Mouse (Mus musculus) lung, postnatal 0 days (tissue): ENCODE measurements around the gene Rhoa. TPM values are rescaled to one million over a fixed set of nuclear protein-coding genes. Genes with fewer than 3 reads are reported as not detected.

Experiments
- ATAC-seq: fragments of 200-750 bp; cut with Nextera tagmentation; 2 replicates; pipeline ENCODE4 v1.8.0; 2017; ENCODE audit warnings: moderate library complexity
- DNase-seq: peaks from one replicate; pipeline ENCODE4 v3.0.0-alpha.2; 2016; ENCODE audit warnings: low spot score
- H3K27ac ChIP-seq: fragments of 300-500 bp; sonication (generic); 2 replicates; pipeline ENCODE4 v1.5.1; 2014; ENCODE audit warnings: antibody characterized with exemption, mild to moderate bottlenecking, low read length, mixed read lengths
- H3K27me3 ChIP-seq: fragments of 300-500 bp; sonication (generic); replicated peaks from 2 replicates; pipeline ENCODE4 v1.6.1; 2014; ENCODE audit warnings: low read length, mixed read lengths; ENCODE audit not compliant: insufficient read depth
- H3K36me3 ChIP-seq: fragments of 300-500 bp; sonication (generic); 2 replicates; pipeline ENCODE4 v1.6.1; 2014; ENCODE audit warnings: low read length, mixed read lengths; ENCODE audit not compliant: insufficient read depth
- H3K4me1 ChIP-seq: fragments of 300-500 bp; sonication (generic); 2 replicates; pipeline ENCODE4 v1.6.1; 2014; ENCODE audit warnings: antibody characterized with exemption, low read depth, low read length, mixed read lengths; ENCODE audit not compliant: insufficient read depth
- H3K4me2 ChIP-seq: fragments of 300-500 bp; sonication (generic); replicated peaks from 2 replicates; pipeline ENCODE4 v1.6.1; 2014; ENCODE audit warnings: low read depth, mild to moderate bottlenecking, low read length, moderate library complexity, mixed read lengths
- H3K4me3 ChIP-seq: fragments of 300-500 bp; sonication (generic); 2 replicates; pipeline ENCODE4 v1.5.1; 2014; ENCODE audit warnings: low read depth, low read length
- H3K9ac ChIP-seq: fragments of 300-500 bp; sonication (generic); replicated peaks from 2 replicates; pipeline ENCODE4 v1.6.1; 2014; ENCODE audit warnings: low read depth, mild to moderate bottlenecking
- H3K9me3 ChIP-seq: fragments of 300-500 bp; sonication (generic); 2 replicates; pipeline ENCODE4 v1.6.1; 2016; ENCODE audit warnings: low read length, mixed read lengths
- CTCF ChIP-seq: IDR thresholded peaks from 2 replicates; pipeline ENCODE4 v1.5.1; 2016; ENCODE audit warnings: antibody characterized with exemption, mild to moderate bottlenecking
- EP300 ChIP-seq: IDR thresholded peaks from 2 replicates; pipeline ENCODE4 v1.6.1; 2016; ENCODE audit warnings: antibody characterized with exemption, mild to moderate bottlenecking, control low read depth
- WGBS: fragments of 180-500 bp; shearing (Covaris S2); extraction: QIAGEN DNeasy Blood & Tissue Kit; methylation state at CpG from one replicate; pipeline ENCODE4 v1.1.7; 2014; 5-methylcytosine and 5-hydroxymethylcytosine counted together
- polyA plus RNA-seq: library from polyadenylated mRNA; unstranded; fragments of >200 nt; fragmentation: Nextera tagmentation; extraction: Ambion mirVana; gene quantifications from 2 replicates; pipeline ENCODE4 v1.2.1, GENCODE M21; 2015

Rhoa gene
- polyA plus RNA-seq, 1 experiment from 2014 or later = 582 TPM

DNA sequence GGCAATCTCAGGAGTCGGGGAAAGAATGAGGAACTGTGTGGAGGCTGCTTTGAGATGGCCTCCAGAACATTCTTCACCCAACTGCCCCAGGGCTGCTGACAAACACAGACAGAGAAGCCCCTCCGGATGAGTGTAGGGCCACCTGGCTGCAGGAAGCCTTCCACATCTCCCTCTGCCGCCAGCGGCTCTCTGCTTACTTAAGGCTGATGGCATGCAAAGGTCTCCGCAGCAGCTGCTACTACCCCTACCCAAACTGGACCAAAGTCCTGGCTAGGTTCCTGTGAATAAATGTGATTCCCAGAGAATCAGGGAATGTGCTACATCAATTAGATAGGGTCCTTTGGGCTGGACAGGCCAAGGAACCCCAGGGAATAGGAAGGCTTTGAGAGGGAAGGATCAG lies 33.2 kb upstream of the Rhoa start:
- Histone ChIP-seq H3K27ac (peak overlapping the region; percentile 20; the same call in 1 of the 2 replicates), H3K4me2 (no peak overlapping the region), H3K27me3 (no peaks in the 10 kb centered on the region), H3K4me3 (no peak overlapping the region), H3K4me1 (0 out of 2 replicates have a peak, but pooled peaks cover 9% of the 10 kb centered on the region), H3K9ac (no peak overlapping the region), H3K36me3 (no peaks in the 10 kb centered on the region), H3K9me3 (no peaks in the 10 kb centered on the region)
- DNase-seq = no peak
- no peak for ATAC-seq
- 29% methylated on average over 5 of the region's 5 CpGs for WGBS
- TF ChIP-seq CTCF (no peak), EP300 (no peak)

DNA sequence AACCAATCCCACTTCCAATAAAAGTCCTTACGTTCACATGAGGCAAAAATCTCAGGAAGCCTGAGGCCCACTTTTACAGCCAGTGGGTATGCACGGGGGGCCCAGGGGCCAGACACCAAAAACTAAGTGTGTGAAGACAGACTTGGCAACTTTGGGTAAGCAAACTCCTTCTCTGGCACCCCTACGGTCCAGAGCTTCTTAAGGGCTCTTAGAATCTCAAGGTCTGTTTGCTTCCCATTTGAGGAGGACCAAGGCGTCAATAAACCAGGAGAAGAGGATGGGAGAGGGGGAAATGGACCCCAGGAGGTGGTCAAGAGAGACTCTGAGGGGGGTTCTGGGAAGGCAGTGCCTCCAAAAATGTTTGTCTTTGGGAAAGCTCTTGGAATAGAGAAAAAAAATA lies 32.4 kb upstream of the Rhoa start:
- H3K4me1 ChIP-seq = 0 out of 2 replicates have a peak, but pooled peaks cover 9% of the 10 kb centered on the region
- no peak overlapping the region for H3K4me2 ChIP-seq
- H3K9me3 ChIP-seq = no peaks in the 10 kb centered on the region
- no peaks in the 10 kb centered on the region for H3K27me3 ChIP-seq
- DNase-seq = peak; percentile 53
- TF ChIP-seq EP300 (peak; percentile 25; the same call in 1 of the 2 replicates), CTCF (no peak)
- H3K36me3 ChIP-seq = no peaks in the 10 kb centered on the region
- H3K27ac ChIP-seq = peak overlapping the region; percentile 20; the same call in 1 of the 2 replicates
- 47% methylated on average over 4 of the region's 4 CpGs for WGBS
- no peak overlapping the region for H3K4me3 ChIP-seq
- ATAC-seq = no peak
- no peak overlapping the region for H3K9ac ChIP-seq

- Histone ChIP-seq H3K27ac (peak overlapping the region; percentile 80), H3K27me3 (no peaks in the 10 kb centered on the region), H3K4me2 (no peak overlapping the region), H3K9me3 (no peaks in the 10 kb centered on the region), H3K36me3 (no peaks in the 10 kb centered on the region), H3K4me3 (no peak overlapping the region), H3K9ac (no peak overlapping the region), H3K4me1 (0 out of 2 replicates have a peak, but pooled peaks cover 9% of the 10 kb centered on the region)
- DNase-seq (no peak), ATAC-seq (peak; percentile 33)
- WGBS = 50% methylated on average over 5 of the region's 5 CpGs
- TF ChIP-seq CTCF (no peak), EP300 (no peak)
These were observed 31.2 kb upstream of the Rhoa start for GRCm38 (mm10) chr9:108274476-108275330.

DNA sequence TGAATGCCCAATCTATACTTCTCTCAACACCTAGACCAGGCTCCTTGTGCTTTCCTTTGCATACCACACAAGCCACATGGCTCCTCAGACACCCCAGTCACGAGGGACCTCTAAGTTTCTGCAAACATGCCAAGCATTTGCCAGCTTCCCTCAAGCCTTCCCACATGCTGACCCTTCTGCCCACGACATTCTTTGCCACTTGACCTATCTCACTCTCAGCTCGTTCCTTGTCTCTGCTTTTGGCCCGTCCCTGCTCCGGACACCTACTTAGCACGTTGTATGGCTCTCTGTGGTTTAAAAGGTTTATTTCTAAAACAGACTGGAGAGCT lies 30.6 kb upstream of the Rhoa start:
- H3K27me3 ChIP-seq = no peaks in the 10 kb centered on the region
- WGBS = 13% methylated on average over 6 of the region's 6 CpGs

DNA sequence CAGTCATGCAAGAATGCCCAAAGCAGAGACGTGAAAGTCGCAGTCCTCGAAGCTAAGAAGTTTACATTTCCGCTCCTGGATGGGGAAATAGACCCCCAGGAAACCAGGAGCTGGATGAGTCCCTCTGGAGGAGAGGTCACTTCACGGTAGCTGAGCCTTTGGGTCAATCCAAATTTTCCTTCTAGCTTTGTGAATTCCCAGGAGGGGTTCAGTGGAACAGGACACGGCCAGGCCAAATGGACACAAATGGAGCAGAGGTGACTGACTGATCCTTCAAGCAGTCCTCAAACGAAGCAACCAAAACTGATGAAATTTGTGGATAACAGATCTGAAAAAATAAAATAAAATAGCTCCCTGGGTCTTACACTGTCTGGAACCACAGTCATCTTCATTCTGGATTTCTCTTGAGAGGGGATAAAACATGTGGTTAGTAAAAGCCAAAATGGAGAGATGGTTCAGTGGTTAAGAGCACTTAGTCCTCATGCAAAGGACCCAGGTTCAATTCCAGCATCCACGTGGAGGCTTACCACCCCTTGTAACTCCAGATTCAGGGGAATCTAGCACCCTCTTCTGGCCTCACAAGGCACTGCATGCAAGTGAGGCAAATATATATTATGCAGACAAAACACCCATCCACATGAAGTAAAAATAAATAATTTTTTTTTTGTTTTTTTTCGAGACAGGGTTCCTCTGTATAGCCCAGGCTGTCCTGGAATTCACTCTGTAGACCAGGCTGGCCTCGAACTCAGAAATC lies 27.1 kb upstream of the Rhoa start:
- Histone ChIP-seq H3K4me3 (no peak overlapping the region), H3K9ac (no peak overlapping the region), H3K36me3 (no peaks in the 10 kb centered on the region), H3K27me3 (no peaks in the 10 kb centered on the region), H3K27ac (no peak overlapping the region), H3K4me1 (peaks cover 10% of the 10 kb centered on the region; the same call in 1 of the 2 replicates), H3K9me3 (no peaks in the 10 kb centered on the region), H3K4me2 (no peak overlapping the region)
- 62% methylated on average over 10 of the region's 10 CpGs for WGBS
- peak; percentile 43 for DNase-seq
- TF ChIP-seq CTCF (peak; percentile 78), EP300 (no peak)
- ATAC-seq = no peak

More for the DNA sequence above, 30.6 kb upstream of the Rhoa start:
- no peak overlapping the region for H3K4me2 ChIP-seq
- no peak overlapping the region for H3K9ac ChIP-seq
- H3K36me3 ChIP-seq = no peaks in the 10 kb centered on the region
- no peaks in the 10 kb centered on the region for H3K9me3 ChIP-seq
- peak; percentile 89 for ATAC-seq
- H3K4me1 ChIP-seq = 0 out of 2 replicates have a peak, but pooled peaks cover 9% of the 10 kb centered on the region
- TF ChIP-seq CTCF = no peak
- peak; percentile 95 for TF ChIP-seq EP300
- H3K27ac ChIP-seq = peak overlapping the region; percentile 80
- peak; percentile 85 for DNase-seq
- no peak overlapping the region for H3K4me3 ChIP-seq

GRCm38 (mm10) chr9:108280071-108280828 lies 25.7 kb upstream of the Rhoa start:
- no peak overlapping the region for H3K4me2 ChIP-seq
- WGBS = 7% methylated on average over 8 of the region's 8 CpGs
- ATAC-seq = peak; percentile 87

More at GRCm38 (mm10) chr9:108280071-108280828, 25.7 kb upstream of the Rhoa start:
- Histone ChIP-seq H3K27me3 (no peaks in the 10 kb centered on the region), H3K27ac (peak overlapping the region; percentile 48), H3K4me3 (no peak overlapping the region), H3K36me3 (no peaks in the 10 kb centered on the region), H3K9ac (no peak overlapping the region), H3K9me3 (no peaks in the 10 kb centered on the region), H3K4me1 (peaks cover 4% of the 10 kb centered on the region; the same call in 1 of the 2 replicates)
- peak; percentile 81 for DNase-seq
- TF ChIP-seq CTCF = peak; percentile 39
- TF ChIP-seq EP300 = 0 out of 2 replicates have a peak, but pooled peaks have one; percentile 17
